Mouse (Mus musculus) layer of hippocampus, adult 18-20 months (tissue): ENCODE measurements around the gene Kcnk6. TPM values are rescaled to one million over a fixed set of nuclear protein-coding genes. Genes with fewer than 3 reads are reported as not detected.
"Not testable (repeated sequence)": the region's sequence is repeated elsewhere in the genome, so short reads cannot be mapped to it uniquely, and the experiment has no call there.

Experiments used
- DNase-seq, 2 experiments: peaks; one replicate each; pipeline ENCODE4 v3.0.0; 2022; ENCODE audit warnings: low spot score in 2 of 2
- total RNA-seq, 2 experiments: library from RNA; stranded (reverse); gene quantifications; 2 replicates each; pipeline ENCODE4 v1.2.3; 2021

Gene Kcnk6
- total RNA-seq, 2 experiments from 2014 or later, result 2.3 to 2.4 TPM

GRCm38 (mm10) chr7:29211415-29212198, 20.7 kb downstream of the Kcnk6 start:
- peak in 1 of 2 experiments; percentile 35 for DNase-seq

GRCm38 (mm10) chr7:29211013-29211412, 21.3 kb downstream of the Kcnk6 start:
- not testable (repeated sequence) for DNase-seq

- no peak for DNase-seq
Measured at GRCm38 (mm10) chr7:29202577-29202976, 29.7 kb downstream of the Kcnk6 start.

GRCm38 (mm10) chr7:29194230-29194629, 38.1 kb downstream of the Kcnk6 start:
- not testable (repeated sequence) for DNase-seq

- DNase-seq, result not testable (repeated sequence)
Measured at GRCm38 (mm10) chr7:29181323-29181722, 51.0 kb downstream of the Kcnk6 start.

GRCm38 (mm10) chr7:29180854-29181236, 51.5 kb downstream of the Kcnk6 start:
- DNase-seq, result no peak

- peak; percentile 96 to 97 for DNase-seq
Measured at GRCm38 (mm10) chr7:29180077-29180853, 52.0 kb downstream of the Kcnk6 start, which contains the start of gene Psmd8. Gene Psmd8, minus strand, starts transcription at chr7:29180701.

- no peak for DNase-seq
Measured at GRCm38 (mm10) chr7:29179323-29179722, 53.0 kb downstream of the Kcnk6 start.

- DNase-seq, result no peak
Measured at GRCm38 (mm10) chr7:29178106-29178505, 54.2 kb downstream of the Kcnk6 start.

- DNase-seq, result no peak
Measured at GRCm38 (mm10) chr7:29172390-29173016, 59.8 kb downstream of the Kcnk6 start.

Other genes starting within 250 kb of the Kcnk6 start
- 10 to 100 TPM; 15.3 to 15.5 TPM for gene Ryr1, start 107.3 kb downstream of the Kcnk6 start, total RNA-seq
- gene Rasgrp4, start 97.7 kb downstream of the Kcnk6 start, total RNA-seq, result 1 to 10 TPM in 1 of 2 experiments, under 1 TPM in 1; 0.59 to 1.0 TPM
- gene Fam98c, start 76.3 kb downstream of the Kcnk6 start, total RNA-seq, result 10 to 100 TPM; 30.9 to 32.2 TPM
- gene Ggn, start 62.3 kb downstream of the Kcnk6 start, total RNA-seq, result 1 to 10 TPM in 1 of 2 experiments, under 1 TPM in 1; 0.82 to 1.2 TPM
- 10 to 100 TPM; 41.2 to 44.1 TPM for gene Spred3, start 62.1 kb downstream of the Kcnk6 start, total RNA-seq
- gene Psmd8, start 51.8 kb downstream of the Kcnk6 start, total RNA-seq, result 100 to 1,000 TPM; 131 to 137 TPM
- gene Catsperg1, start 18.5 kb downstream of the Kcnk6 start, total RNA-seq, result 1 to 10 TPM; 1.6 to 1.7 TPM
- 10 to 100 TPM; 40.4 to 42.6 TPM for gene Yif1b, start 5.8 kb upstream of the Kcnk6 start, total RNA-seq
- gene 2200002D01Rik, start 16.0 kb upstream of the Kcnk6 start, total RNA-seq, result not detected
- 10 to 100 TPM; 21.9 to 26.1 TPM for gene Spint2, start 49.4 kb upstream of the Kcnk6 start, total RNA-seq
- gene Ppp1r14a, start 56.8 kb upstream of the Kcnk6 start, total RNA-seq, result 10 to 100 TPM; 28.1 to 31.3 TPM
- 100 to 1,000 TPM; 105 to 112 TPM for gene Dpf1, start 71.4 kb upstream of the Kcnk6 start, total RNA-seq